Mouse (Mus musculus): ENCODE measurements around the gene Gpx3. TPM values are rescaled to one million over a fixed set of nuclear protein-coding genes. Genes with fewer than 3 reads are reported as not detected.
"Not testable (repeated sequence)": the region's sequence is repeated elsewhere in the genome, so short reads cannot be mapped to it uniquely, and the experiment has no call there.

Gene Gpx3
- 10 to 100 TPM; 23.2 to 36.0 TPM for total RNA-seq (2021)
- long read RNA-seq, experiment 1, transcript Gpx3-201 (5 exons, 1,594 nt): major isoform, 58 of 64 reads
- long read RNA-seq, experiment 1, partial matches to known transcripts: 6 of 64 reads
- long read RNA-seq, experiment 1, other reads (novel, unspliced or antisense): 0 of 64 reads
- long read RNA-seq, experiment 2, transcript Gpx3-201 (5 exons, 1,594 nt): major isoform, 48 of 52 reads
- long read RNA-seq, experiment 2, partial matches to known transcripts: 2 of 52 reads
- long read RNA-seq, experiment 2, other reads (novel, unspliced or antisense): 2 of 52 reads

GRCm38 (mm10) chr11:54902333-54903323, at the start of gene Gpx3:
Gpx3 (plus strand) TSS chr11:54902453.
- peak; percentile 69 for DNase-seq

- DNase-seq: not testable (repeated sequence)
Measured at GRCm38 (mm10) chr11:54858880-54859279, 43.4 kb upstream of the Gpx3 start.

GRCm38 (mm10) chr11:54859322-54860165, 42.7 kb upstream of the Gpx3 start:
- DNase-seq: no peak

GRCm38 (mm10) chr11:54860256-54861038, 41.8 kb upstream of the Gpx3 start, which contains the start of gene Lyrm7:
Lyrm7 (minus strand) TSS chr11:54860916.
- peak; percentile 94 for DNase-seq

- DNase-seq: no peak
Measured at GRCm38 (mm10) chr11:54861471-54862420, 40.5 kb upstream of the Gpx3 start.

GRCm38 (mm10) chr11:54862621-54863520, 39.4 kb upstream of the Gpx3 start:
- DNase-seq: peak; percentile 34

- no peak for DNase-seq
Measured at GRCm38 (mm10) chr11:54865330-54866085, 36.7 kb upstream of the Gpx3 start.

GRCm38 (mm10) chr11:54866119-54867048, 35.9 kb upstream of the Gpx3 start, which contains the start of gene Hint1:
Hint1 (plus strand) TSS chr11:54866383.
- DNase-seq: peak; percentile 93

- no peak for DNase-seq
Measured at GRCm38 (mm10) chr11:54867049-54867385, 35.2 kb upstream of the Gpx3 start.

- no peak for DNase-seq
Measured at GRCm38 (mm10) chr11:54867903-54868434, 34.3 kb upstream of the Gpx3 start.

- no peak for DNase-seq
Measured at GRCm38 (mm10) chr11:54868445-54868844, 33.8 kb upstream of the Gpx3 start.

- no peak for DNase-seq
Measured at GRCm38 (mm10) chr11:54869318-54869717, 32.9 kb upstream of the Gpx3 start.

- no peak for DNase-seq
Measured at GRCm38 (mm10) chr11:54871831-54872537, 30.3 kb upstream of the Gpx3 start.

- DNase-seq: no peak
Measured at GRCm38 (mm10) chr11:54876031-54876430, 26.2 kb upstream of the Gpx3 start.

GRCm38 (mm10) chr11:54878893-54879292, 23.4 kb upstream of the Gpx3 start:
- no peak for DNase-seq

GRCm38 (mm10) chr11:54879434-54879833, 22.8 kb upstream of the Gpx3 start:
- peak; percentile 36 for DNase-seq

Data from gastrocnemius, postnatal 10 days (tissue).